Mouse (Mus musculus): Measurements from ENCODE around the gene Gm10310. TPM values are rescaled to one million over a fixed set of nuclear protein-coding genes. Genes with fewer than 3 reads are reported as not detected.
"Not testable (repeated sequence)": the region's sequence is repeated elsewhere in the genome, so short reads cannot be mapped to it uniquely, and the experiment has no call there.

The Gm10310 gene
- polyA plus RNA-seq (2014; fragmentation: Nextera tagmentation; extraction: Ambion mirVana), result not detected in 2 replicates

GRCm38 (mm10) chr10:129984962-129985361, at the start of gene Gm10310:
Gene Gm10310, minus strand, starts transcription at chr10:129985062.
- not testable (repeated sequence) for H3K36me3 ChIP-seq (ENCODE audit: control insufficient read depth, insufficient read depth, low read length); ATAC-seq (ENCODE audit: insufficient number of reproducible peaks, low FRiP score, low TSS enrichment, low read depth); H3K4me1 ChIP-seq (ENCODE audit: control insufficient read depth, insufficient read depth, low read length); H3K27me3 ChIP-seq (ENCODE audit: control insufficient read depth, insufficient read depth, low read length); H3K9ac ChIP-seq (ENCODE audit: low read length); H3K4me2 ChIP-seq (ENCODE audit: low read depth, severe bottlenecking); DNase-seq (ENCODE audit: low spot score); H3K9me3 ChIP-seq (ENCODE audit: control insufficient read depth, low read length); H3K27ac ChIP-seq (replicated peaks; ENCODE audit: low read depth, low read length); H3K4me3 ChIP-seq (ENCODE audit: low read depth, low read length)
- no CpG with 5 or more reads among the region's 1 CpGs for WGBS

DNA sequence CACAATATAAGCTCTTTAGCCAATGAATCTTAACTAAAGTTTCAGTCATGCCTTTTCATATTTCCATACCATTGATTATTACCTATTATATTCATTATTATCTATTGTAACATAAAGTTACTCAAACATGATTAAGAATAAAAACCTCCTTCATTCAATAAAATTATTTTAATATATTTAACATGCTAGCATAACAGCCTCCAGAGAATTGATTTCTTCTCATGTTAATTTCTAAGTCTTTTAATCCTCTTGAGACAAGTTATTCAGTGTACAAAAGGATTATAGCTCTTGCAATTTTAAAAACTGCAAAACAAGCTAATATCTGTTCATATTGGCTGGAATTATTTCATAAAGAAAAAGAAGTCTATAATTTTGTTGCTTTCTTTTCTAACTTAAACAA, 45.2 kb upstream of the Gm10310 start, which contains the start of gene Olfr821:
Olfr821 (plus strand) TSS at position 301 of the 400 bp plus-strand sequence.
- H3K9ac ChIP-seq (ENCODE audit: low read length), result no peak within 1 kb of the TSS
- H3K27ac ChIP-seq (replicated peaks; ENCODE audit: low read depth, low read length), result no peak within 1 kb of the TSS
- no peak within 1 kb of the TSS for H3K4me2 ChIP-seq (ENCODE audit: low read depth, severe bottlenecking)
- DNase-seq (ENCODE audit: low spot score), result no peak
- no peaks in the 10 kb centered on the region for H3K27me3 ChIP-seq (ENCODE audit: control insufficient read depth, insufficient read depth, low read length)
- no peaks in the 10 kb centered on the region for H3K9me3 ChIP-seq (ENCODE audit: control insufficient read depth, low read length)
- no peaks in the 10 kb centered on the region for H3K36me3 ChIP-seq (ENCODE audit: control insufficient read depth, insufficient read depth, low read length)
- ATAC-seq (ENCODE audit: insufficient number of reproducible peaks, low FRiP score, low TSS enrichment, low read depth), result no peak
- no peak within 1 kb of the TSS for H3K4me3 ChIP-seq (ENCODE audit: low read depth, low read length)
- H3K4me1 ChIP-seq (ENCODE audit: control insufficient read depth, insufficient read depth, low read length), result no peaks in the 10 kb centered on the region

DNA sequence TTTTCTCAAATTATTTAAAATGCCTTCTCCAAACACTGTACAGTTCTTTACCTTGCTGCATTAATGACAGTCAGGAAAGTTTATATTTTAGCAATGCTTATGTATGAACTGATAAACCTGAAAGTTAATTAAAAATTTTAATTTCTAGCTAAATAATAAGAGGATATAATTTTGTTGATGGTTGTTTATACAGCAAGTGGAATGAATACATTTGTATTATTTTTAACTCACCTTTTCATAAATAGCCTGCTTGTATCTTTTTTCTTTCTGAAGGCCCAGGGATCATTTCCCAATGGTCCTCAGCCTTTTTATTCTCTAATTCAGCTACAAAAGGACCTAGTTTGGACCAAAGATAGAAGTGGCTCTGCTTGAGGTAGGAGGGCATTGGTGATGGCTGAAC, 27.5 kb upstream of the Gm10310 start, which contains the start of gene Olfr820:
Olfr820 (plus strand) TSS at position 301 of the 400 bp plus-strand sequence.
- Histone ChIP-seq H3K9me3 (ENCODE audit: control insufficient read depth, low read length) (no peaks in the 10 kb centered on the region), H3K27ac (replicated peaks; ENCODE audit: low read depth, low read length) (no peak within 1 kb of the TSS), H3K27me3 (ENCODE audit: control insufficient read depth, insufficient read depth, low read length) (no peaks in the 10 kb centered on the region), H3K9ac (ENCODE audit: low read length) (no peak within 1 kb of the TSS), H3K36me3 (ENCODE audit: control insufficient read depth, insufficient read depth, low read length) (no peaks in the 10 kb centered on the region), H3K4me2 (ENCODE audit: low read depth, severe bottlenecking) (no peak within 1 kb of the TSS), H3K4me3 (ENCODE audit: low read depth, low read length) (no peak within 1 kb of the TSS), H3K4me1 (ENCODE audit: control insufficient read depth, insufficient read depth, low read length) (no peaks in the 10 kb centered on the region)
- ATAC-seq (ENCODE audit: insufficient number of reproducible peaks, low FRiP score, low TSS enrichment, low read depth), result no peak
- DNase-seq (ENCODE audit: low spot score), result no peak

- not testable (repeated sequence) for H3K4me3 ChIP-seq (ENCODE audit: low read depth, low read length); H3K4me1 ChIP-seq (ENCODE audit: control insufficient read depth, insufficient read depth, low read length); H3K27me3 ChIP-seq (ENCODE audit: control insufficient read depth, insufficient read depth, low read length); H3K9ac ChIP-seq (ENCODE audit: low read length); DNase-seq (ENCODE audit: low spot score); H3K36me3 ChIP-seq (ENCODE audit: control insufficient read depth, insufficient read depth, low read length); ATAC-seq (ENCODE audit: insufficient number of reproducible peaks, low FRiP score, low TSS enrichment, low read depth); H3K27ac ChIP-seq (replicated peaks; ENCODE audit: low read depth, low read length); H3K4me2 ChIP-seq (ENCODE audit: low read depth, severe bottlenecking); H3K9me3 ChIP-seq (ENCODE audit: control insufficient read depth, low read length)
- WGBS, result 87% methylated on average over 4 of the region's 4 CpGs
These were observed 20.5 kb upstream of the Gm10310 start for GRCm38 (mm10) chr10:130005366-130005765.

DNA sequence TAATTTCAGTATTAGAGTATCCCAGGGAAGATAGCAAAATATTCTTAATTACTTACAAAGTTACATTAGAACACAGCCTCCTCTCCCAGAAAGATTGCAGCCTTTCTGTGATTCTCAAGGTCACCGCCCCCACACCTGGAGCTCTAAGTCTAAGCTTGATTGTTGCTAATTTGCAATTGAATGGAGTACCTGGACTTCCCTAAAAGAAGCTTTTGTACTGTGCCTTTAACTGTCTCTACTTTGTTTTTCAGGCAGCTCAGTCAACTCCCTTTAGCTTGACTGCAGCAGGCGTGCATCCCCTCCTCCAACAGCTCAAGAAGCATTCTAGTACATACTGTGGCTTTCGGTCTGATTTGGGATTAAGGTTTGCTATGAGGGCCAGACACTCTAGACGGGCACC, 19.2 kb upstream of the Gm10310 start:
- H3K9me3 ChIP-seq (ENCODE audit: control insufficient read depth, low read length); H3K27ac ChIP-seq (replicated peaks; ENCODE audit: low read depth, low read length); H3K4me3 ChIP-seq (ENCODE audit: low read depth, low read length); H3K4me1 ChIP-seq (ENCODE audit: control insufficient read depth, insufficient read depth, low read length); DNase-seq (ENCODE audit: low spot score); H3K27me3 ChIP-seq (ENCODE audit: control insufficient read depth, insufficient read depth, low read length); ATAC-seq (ENCODE audit: insufficient number of reproducible peaks, low FRiP score, low TSS enrichment, low read depth); H3K4me2 ChIP-seq (ENCODE audit: low read depth, severe bottlenecking); H3K9ac ChIP-seq (ENCODE audit: low read length); H3K36me3 ChIP-seq (ENCODE audit: control insufficient read depth, insufficient read depth, low read length): not testable (repeated sequence)
- WGBS, result 86% methylated on average over 4 of the region's 4 CpGs

DNA sequence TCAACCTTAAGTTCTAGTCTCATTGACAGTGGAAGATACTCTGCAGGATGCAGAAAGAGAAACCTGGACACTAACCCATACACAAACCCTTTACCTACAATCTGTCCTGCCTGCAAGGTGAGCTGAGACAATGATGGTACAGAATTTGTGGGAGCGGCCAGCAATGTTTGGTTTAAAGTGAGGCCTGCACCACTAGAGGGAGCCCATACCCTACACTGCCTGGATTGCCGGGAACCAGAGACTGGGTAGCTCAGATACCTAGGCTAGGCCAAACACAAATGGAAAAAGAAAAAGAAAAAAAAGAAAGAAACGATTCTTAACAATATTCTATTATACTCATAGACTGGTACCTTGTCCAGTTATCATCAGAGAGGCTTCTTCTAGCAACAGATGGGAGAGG, 3.0 kb downstream of the Gm10310 start:
- not testable (repeated sequence) for H3K4me1 ChIP-seq (ENCODE audit: control insufficient read depth, insufficient read depth, low read length); ATAC-seq (ENCODE audit: insufficient number of reproducible peaks, low FRiP score, low TSS enrichment, low read depth); H3K9me3 ChIP-seq (ENCODE audit: control insufficient read depth, low read length); H3K36me3 ChIP-seq (ENCODE audit: control insufficient read depth, insufficient read depth, low read length); H3K4me2 ChIP-seq (ENCODE audit: low read depth, severe bottlenecking); H3K27ac ChIP-seq (replicated peaks; ENCODE audit: low read depth, low read length); DNase-seq (ENCODE audit: low spot score); H3K9ac ChIP-seq (ENCODE audit: low read length); H3K4me3 ChIP-seq (ENCODE audit: low read depth, low read length); H3K27me3 ChIP-seq (ENCODE audit: control insufficient read depth, insufficient read depth, low read length)
- no CpG with 5 or more reads among the region's 3 CpGs for WGBS

- not testable (repeated sequence) for H3K27ac ChIP-seq (replicated peaks; ENCODE audit: low read depth, low read length); H3K4me1 ChIP-seq (ENCODE audit: control insufficient read depth, insufficient read depth, low read length); ATAC-seq (ENCODE audit: insufficient number of reproducible peaks, low FRiP score, low TSS enrichment, low read depth); H3K9me3 ChIP-seq (ENCODE audit: control insufficient read depth, low read length); H3K27me3 ChIP-seq (ENCODE audit: control insufficient read depth, insufficient read depth, low read length); H3K36me3 ChIP-seq (ENCODE audit: control insufficient read depth, insufficient read depth, low read length); DNase-seq (ENCODE audit: low spot score); H3K4me3 ChIP-seq (ENCODE audit: low read depth, low read length); H3K4me2 ChIP-seq (ENCODE audit: low read depth, severe bottlenecking); H3K9ac ChIP-seq (ENCODE audit: low read length)
- WGBS, result no CpG with 5 or more reads among the region's 2 CpGs
These were observed 8.8 kb downstream of the Gm10310 start, which contains the start of gene Olfr247 for GRCm38 (mm10) chr10:129976040-129976439. Gene Olfr247, minus strand, starts transcription at chr10:129976140.

- WGBS, result no CpG with 5 or more reads among the region's 3 CpGs
- H3K4me3 ChIP-seq (ENCODE audit: low read depth, low read length); H3K9me3 ChIP-seq (ENCODE audit: control insufficient read depth, low read length): not testable (repeated sequence)
These were observed 11.9 kb downstream of the Gm10310 start for GRCm38 (mm10) chr10:129972994-129973393.

DNA sequence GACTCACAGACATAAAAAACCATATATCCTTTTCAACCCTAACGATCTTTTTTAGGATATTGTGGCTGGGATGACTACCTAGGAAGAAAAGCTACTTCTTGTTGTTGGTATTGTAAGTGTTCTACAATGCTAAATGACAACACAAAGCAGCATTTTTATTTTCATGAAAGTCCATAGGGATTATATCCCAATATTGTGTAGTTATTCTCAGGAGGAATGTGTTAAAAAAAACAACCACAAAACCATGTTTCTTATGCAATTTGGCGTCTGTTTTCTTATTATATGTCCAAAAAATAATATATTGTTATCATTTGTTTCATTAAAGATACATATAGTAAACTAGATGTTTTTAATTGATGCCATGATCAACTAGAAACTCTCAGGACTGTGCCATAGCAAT, 17.7 kb downstream of the Gm10310 start, which contains the start of gene Olfr819:
Olfr819 (minus strand) TSS at position 101 of the 400 bp plus-strand sequence.
- not testable (repeated sequence) for H3K27ac ChIP-seq (replicated peaks; ENCODE audit: low read depth, low read length); H3K4me2 ChIP-seq (ENCODE audit: low read depth, severe bottlenecking); H3K4me3 ChIP-seq (ENCODE audit: low read depth, low read length); DNase-seq (ENCODE audit: low spot score); H3K36me3 ChIP-seq (ENCODE audit: control insufficient read depth, insufficient read depth, low read length); H3K9me3 ChIP-seq (ENCODE audit: control insufficient read depth, low read length); H3K9ac ChIP-seq (ENCODE audit: low read length); ATAC-seq (ENCODE audit: insufficient number of reproducible peaks, low FRiP score, low TSS enrichment, low read depth); H3K27me3 ChIP-seq (ENCODE audit: control insufficient read depth, insufficient read depth, low read length); H3K4me1 ChIP-seq (ENCODE audit: control insufficient read depth, insufficient read depth, low read length)
- WGBS, result 75% methylated on average over 2 of the region's 2 CpGs

More at GRCm38 (mm10) chr10:129972994-129973393, 11.9 kb downstream of the Gm10310 start:
- DNase-seq (ENCODE audit: low spot score); H3K27me3 ChIP-seq (ENCODE audit: control insufficient read depth, insufficient read depth, low read length); ATAC-seq (ENCODE audit: insufficient number of reproducible peaks, low FRiP score, low TSS enrichment, low read depth); H3K4me1 ChIP-seq (ENCODE audit: control insufficient read depth, insufficient read depth, low read length); H3K9ac ChIP-seq (ENCODE audit: low read length); H3K36me3 ChIP-seq (ENCODE audit: control insufficient read depth, insufficient read depth, low read length); H3K27ac ChIP-seq (replicated peaks; ENCODE audit: low read depth, low read length); H3K4me2 ChIP-seq (ENCODE audit: low read depth, severe bottlenecking): not testable (repeated sequence)
